Mouse (Mus musculus): ENCODE results near the gene Ddx58.

Gene Ddx58

GRCm38 (mm10) chr4:40233062-40233664 is 6.5 kb downstream of the Ddx58 start:
- DNase-seq (ENCODE audit: low read depth) = peak; percentile 26

DNA sequence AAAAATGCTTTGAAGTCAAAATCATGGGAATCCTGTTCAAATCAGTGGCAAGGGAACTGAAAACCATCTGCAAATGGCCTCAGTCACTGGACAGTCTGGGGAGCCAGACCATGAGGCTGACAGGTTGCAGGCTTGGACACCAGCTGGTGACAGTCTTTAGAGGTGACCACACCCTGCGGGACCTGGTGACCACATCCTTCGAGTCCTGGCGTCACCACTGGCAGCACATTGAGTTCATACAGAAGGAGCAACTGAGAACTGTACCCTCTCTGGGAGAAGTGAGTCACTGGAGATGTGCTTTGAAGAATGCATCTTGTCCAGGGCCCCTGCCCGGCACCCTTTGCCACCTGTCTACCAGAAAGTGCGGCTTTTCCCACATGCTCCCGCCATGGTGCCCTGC is 9.9 kb downstream of the Ddx58 start:
- peak; percentile 66 for DNase-seq (ENCODE audit: low read depth)

GRCm38 (mm10) chr4:40227886-40228285 is 11.7 kb downstream of the Ddx58 start:
- no peak for DNase-seq (ENCODE audit: low read depth)

GRCm38 (mm10) chr4:40227131-40227530 is 12.5 kb downstream of the Ddx58 start:
- no peak for DNase-seq (ENCODE audit: low read depth)

- no peak for DNase-seq (ENCODE audit: low read depth)
Measured at GRCm38 (mm10) chr4:40226095-40226494, 13.5 kb downstream of the Ddx58 start.

DNA sequence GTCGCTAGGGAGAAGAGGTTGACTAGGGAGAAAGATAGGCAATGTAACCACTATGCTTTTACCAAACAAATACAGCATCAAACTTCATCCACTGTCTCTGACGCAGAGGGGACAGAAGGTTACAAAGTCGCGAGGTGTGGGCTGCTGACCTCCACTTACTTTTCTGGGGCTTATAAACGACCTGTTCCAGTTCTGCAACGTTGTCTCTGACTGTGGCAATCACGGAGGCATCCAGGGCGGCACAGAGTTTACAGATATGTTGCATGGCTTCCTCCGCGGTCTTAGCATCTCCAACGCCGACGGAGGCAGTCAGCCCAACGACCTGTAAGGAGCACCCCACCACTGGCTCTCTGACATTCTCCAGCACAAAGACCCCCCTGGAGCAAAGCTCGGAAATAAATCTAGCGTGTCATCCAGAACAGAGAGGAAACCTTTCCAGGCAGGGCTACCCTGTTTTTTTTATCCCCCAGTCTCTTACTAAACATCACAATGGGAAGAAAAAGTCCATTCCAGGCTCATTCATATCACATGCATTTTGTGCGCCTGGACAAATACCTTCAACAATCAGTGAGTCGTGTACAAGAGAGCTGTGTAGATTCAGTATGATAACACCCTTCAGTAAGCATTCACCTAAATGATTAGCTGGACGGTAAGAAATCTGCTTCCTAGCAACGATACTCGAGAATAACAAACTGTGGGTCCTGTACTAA is 17.6 kb downstream of the Ddx58 start:
- no peak for DNase-seq (ENCODE audit: low read depth)

GRCm38 (mm10) chr4:40221004-40221760 is 18.4 kb downstream of the Ddx58 start:
- no peak for DNase-seq (ENCODE audit: low read depth)

DNA sequence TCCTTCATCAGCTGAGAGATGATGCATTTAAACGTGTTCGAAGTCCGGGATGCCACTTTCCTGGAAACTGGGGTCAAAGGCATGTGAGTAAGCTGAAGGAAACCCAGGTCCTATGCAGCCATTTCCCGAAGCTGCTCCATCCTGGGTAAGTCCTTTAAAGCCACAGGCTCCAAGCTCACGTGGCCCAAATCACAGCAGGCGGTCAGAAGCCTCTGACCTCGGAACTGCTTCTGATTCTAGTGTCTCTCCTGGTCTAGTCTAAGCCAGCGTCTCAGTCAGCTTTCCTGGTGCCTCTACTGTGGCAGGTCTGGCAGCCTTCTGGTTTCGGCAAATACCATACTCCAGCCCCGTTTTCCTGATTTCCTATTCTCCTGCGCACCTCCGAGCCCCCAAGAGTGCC is 19.2 kb downstream of the Ddx58 start:
- no peak for DNase-seq (ENCODE audit: low read depth)

- DNase-seq (ENCODE audit: low read depth) = peak; percentile 81
Measured at GRCm38 (mm10) chr4:40218382-40218781, 21.2 kb downstream of the Ddx58 start.

GRCm38 (mm10) chr4:40217910-40218309 is 21.7 kb downstream of the Ddx58 start:
- peak; percentile 43 for DNase-seq (ENCODE audit: low read depth)

DNA sequence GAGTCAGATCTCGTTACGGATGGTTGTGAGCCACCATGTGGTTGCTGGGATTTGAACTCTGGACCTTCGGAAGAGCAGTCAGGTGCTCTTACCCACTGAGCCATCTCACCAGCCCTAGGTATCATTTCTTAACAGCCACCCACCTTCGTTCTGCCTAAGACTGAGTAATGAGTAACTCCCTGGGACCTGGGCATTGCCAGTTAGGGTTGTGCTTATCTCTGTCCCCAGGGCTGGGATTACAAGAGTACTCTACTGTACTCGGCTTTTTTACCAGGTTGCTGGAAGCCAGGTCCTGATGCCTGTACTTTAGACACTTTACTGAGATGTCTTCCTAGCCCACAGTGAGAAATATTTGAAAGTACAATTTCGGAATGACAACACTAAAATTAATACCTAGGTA is 27.5 kb downstream of the Ddx58 start:
- DNase-seq (ENCODE audit: low read depth) = no peak

DNA sequence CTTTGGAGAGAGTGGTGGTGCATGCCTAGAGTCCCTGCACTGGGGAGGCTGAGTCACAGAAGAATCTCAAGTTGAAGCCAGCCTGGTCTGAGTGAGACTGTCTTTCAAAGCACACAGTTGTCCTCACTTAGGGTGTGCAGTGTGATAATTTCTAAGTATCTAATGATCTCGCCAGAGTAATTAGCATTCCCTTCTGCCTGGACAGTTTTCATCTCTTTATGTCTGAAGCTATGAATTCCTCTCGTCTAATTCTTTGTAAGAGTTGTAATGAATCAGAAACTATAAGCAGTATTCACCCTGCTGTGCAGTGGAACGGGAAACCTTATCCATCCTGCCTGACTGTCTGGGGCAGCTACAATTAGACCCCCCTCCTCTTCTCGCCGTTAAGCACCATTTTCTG is 31.9 kb downstream of the Ddx58 start:
- no peak for DNase-seq (ENCODE audit: low read depth)

DNA sequence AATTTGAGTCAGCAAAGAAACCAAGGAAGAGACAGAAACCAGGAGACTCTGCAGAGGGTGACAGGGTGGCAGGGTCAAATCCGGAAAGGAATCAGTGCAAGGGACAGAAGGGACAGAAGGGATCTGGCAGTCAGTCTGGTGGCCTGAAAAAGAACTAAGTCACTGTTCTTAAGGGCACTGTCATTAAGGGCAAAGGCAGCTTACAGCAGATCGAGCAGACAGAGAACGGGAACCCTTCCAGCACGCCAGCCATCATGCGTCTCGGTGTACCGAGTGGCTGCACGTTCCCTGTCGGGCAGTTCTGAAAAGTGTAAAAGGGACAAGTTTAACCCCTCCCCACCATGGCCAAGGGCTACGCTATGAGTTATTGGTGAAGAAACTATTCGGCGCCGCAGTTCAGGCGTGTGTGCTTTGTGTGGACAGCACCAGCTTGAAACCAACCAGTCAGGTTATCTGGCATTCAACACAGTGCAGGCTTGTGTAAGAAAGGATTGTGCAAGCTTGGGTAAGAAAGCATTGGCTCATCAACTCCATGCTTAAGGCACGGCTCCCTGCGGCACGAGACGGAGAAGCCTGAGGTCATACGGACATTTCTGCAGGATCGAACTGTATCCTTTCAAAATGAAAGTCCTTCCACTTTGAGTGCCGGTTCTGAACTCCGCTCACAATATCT is 34.3 kb downstream of the Ddx58 start:
- DNase-seq (ENCODE audit: low read depth) = peak; percentile 6

DNA sequence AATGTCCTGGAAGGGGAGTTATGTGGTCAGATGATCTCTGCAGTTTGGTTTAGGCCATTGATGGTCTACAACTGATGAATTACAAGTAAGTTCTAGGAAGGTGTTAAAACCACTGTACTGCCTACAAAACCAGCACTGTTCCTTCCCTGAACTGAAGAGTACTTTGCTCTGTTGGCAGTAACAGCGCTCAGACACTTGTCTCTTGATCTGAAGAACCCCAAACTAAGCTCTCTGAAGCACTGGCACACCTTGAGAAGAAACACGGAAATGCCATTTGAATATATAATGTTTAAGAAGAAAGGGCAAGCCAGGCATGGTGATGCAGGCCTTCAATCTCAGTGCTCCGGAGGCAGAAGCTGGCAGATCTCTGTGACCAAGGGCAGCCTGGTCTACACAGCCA is 35.3 kb downstream of the Ddx58 start:
- DNase-seq (ENCODE audit: low read depth) = no peak

DNA sequence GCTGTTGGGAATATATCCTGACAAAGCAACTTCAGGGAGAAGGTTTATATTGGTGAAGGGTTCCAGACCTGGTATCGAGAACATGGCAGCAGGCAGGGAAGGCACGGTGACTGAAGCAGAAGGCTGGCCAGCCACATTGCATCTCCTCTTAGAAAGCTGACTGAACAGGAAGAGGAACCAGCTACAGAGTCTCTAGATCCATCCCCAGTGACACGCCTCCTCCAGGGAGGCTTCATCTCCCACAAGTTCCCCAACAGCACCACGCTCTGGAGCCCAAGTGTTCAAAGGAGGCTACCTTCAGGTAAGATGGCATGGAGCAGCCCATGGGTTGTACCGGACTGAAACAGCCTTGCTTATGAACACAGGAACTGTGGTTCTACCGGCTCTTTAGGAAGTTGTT is 37.4 kb downstream of the Ddx58 start:
- no peak for DNase-seq (ENCODE audit: low read depth)

DNA sequence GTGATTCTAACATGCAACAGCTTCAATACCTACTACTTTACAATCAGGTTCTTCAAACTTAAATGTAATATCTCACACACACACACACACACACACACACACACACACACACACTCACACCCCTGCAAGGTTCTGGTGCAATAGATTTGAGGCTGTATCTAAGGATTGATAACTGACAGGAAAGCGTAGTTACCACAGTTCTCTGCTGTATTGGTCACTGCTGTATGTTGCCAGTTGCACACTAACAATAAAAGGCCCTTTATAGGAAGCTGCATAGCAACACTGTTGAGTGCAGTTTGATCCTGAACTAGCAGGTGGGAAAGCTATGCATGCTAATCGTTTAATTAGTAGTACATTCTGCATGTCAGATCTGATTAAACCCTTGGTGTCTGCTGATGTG is 44.3 kb downstream of the Ddx58 start:
- DNase-seq (ENCODE audit: low read depth) = peak; percentile 22

GRCm38 (mm10) chr4:40193461-40193860 is 46.2 kb downstream of the Ddx58 start:
- no peak for DNase-seq (ENCODE audit: low read depth)

DNA sequence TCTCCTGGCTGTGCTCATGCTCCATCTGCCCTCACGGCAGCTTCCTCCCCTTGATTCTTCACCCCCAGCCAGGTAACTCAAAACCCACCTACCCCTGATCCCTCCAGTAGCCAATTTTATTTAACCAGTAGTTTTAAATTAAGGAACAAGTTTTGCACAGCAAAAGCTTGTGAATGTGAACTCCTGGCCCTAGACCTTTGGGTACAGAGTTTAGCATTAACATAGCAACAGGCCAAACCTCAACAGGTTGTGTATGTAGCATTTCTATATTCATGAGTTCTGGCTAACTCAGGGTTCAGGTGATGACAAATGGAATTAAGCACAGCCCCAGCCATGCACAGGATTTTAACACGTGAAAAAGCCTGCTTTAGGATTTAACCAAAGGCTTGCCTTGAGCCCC is 47.4 kb downstream of the Ddx58 start:
- no peak for DNase-seq (ENCODE audit: low read depth)

- DNase-seq (ENCODE audit: low read depth) = no peak
Measured at GRCm38 (mm10) chr4:40187956-40188355, 51.7 kb downstream of the Ddx58 start.

GRCm38 (mm10) chr4:40184470-40184869 is 55.2 kb downstream of the Ddx58 start:
- DNase-seq (ENCODE audit: low read depth) = no peak

GRCm38 (mm10) chr4:40183781-40184180 is 55.8 kb downstream of the Ddx58 start:
- DNase-seq (ENCODE audit: low read depth) = no peak

DNA sequence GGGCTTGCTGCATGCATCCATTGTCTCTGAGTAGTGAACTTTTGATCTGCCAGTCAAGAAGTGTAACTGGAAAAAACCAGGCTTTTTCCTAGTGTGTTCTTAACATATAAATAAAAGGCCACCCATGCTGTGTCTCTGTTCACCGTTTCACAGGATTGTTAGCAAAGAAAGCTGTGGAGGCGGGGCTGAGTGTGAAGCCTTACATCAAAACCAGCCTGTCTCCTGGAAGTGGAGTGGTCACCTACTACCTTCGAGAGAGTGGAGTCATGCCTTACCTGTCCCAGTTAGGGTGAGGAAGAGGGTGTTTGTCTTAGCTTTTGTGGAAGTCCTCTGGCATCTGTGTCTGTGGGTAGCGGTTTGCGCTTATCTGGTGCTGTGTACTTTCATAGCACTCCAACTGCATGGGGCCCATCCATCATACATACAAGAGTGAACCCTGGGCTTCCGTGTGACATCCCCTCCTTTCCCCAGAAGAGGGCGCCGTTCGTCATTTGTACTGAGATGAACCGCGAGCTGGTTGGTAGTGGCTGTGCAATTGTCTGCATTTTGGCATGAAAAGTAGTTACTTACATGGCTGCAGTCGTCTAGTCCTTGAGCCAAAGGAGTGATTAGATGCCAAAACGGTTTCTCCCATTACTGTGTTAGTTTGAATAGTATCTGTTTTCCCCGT is 56.8 kb downstream of the Ddx58 start:
- peak; percentile 71 for DNase-seq (ENCODE audit: low read depth)

Measured in 416B (cell line).